In genomic region chr16:31426496-31427126, GRCm38 (mm10) we compare ENCODE assay signal across 26 mouse cellular contexts. TPM values are rescaled to one million over a fixed set of nuclear protein-coding genes. Genes with fewer than 3 reads are reported as not detected.
DNase-seq lines count a peak whose midpoint lies in the region; ATAC-seq and TF ChIP-seq lines count a peak whose summit lies in the region.
"Had no signal": no experiment of that assay in that cellular context is flagged by ENCODE, and none has a peak within 500 bp of the region (broad histone marks: within the 10 kb centered on the region; RNA-seq: fewer than 3 reads in every experiment).

No protein-coding gene starts in this region.

- 92% methylated on average over 6 of the region's 6 CpGs for whole genome bisulfite sequencing in cerebellum, adult 2 months
- 32% methylated on average over 6 of the region's 6 CpGs for WGBS in liver, embryonic 12.5 days (ENCODE audit: insufficient replicate concordance)
- 48% methylated on average over 6 of the region's 6 CpGs for WGBS in liver, postnatal 0 days (ENCODE audit: insufficient replicate concordance)
- 88% methylated on average over 6 of the region's 6 CpGs for WGBS in forebrain, embryonic 11.5 days

- H3K9ac ChIP-seq in liver, embryonic 12.5 days = no peak overlapping the region
- no peak overlapping the region for H3K9ac ChIP-seq in liver, postnatal 0 days (replicated peaks)
- H3K9ac ChIP-seq in forebrain, embryonic 11.5 days (ENCODE audit: low read length) = no peak overlapping the region
- H3K9ac ChIP-seq: forebrain, embryonic 15.5 days; heart, embryonic 13.5 days; intestine, embryonic 15.5 days; limb, embryonic 13.5 days; midbrain, embryonic 12.5 days; neural tube, embryonic 12.5 days had no signal

- peak; percentile 67 for ATAC-seq in liver, embryonic 12.5 days
- no peak for ATAC-seq in liver, postnatal 0 days
- ATAC-seq in forebrain, embryonic 11.5 days (replicated peaks; ENCODE audit: low FRiP score) = no peak
- ATAC-seq: forebrain, embryonic 15.5 days; hindbrain, postnatal 0 days; intestine, embryonic 15.5 days had no signal

- peaks cover 3% of the 10 kb centered on the region; the same call in 1 of the 2 replicates for H3K4me1 ChIP-seq in cerebellum, adult 2 months (ENCODE audit: control insufficient read depth, insufficient read depth, low read length)
- peaks cover 58% of the 10 kb centered on the region for H3K4me1 ChIP-seq in liver, embryonic 12.5 days
- peaks cover 28% of the 10 kb centered on the region for H3K4me1 ChIP-seq in liver, postnatal 0 days (ENCODE audit: insufficient read depth)
- peaks cover 2% of the 10 kb centered on the region; the same call in 1 of the 2 replicates for H3K4me1 ChIP-seq in forebrain, embryonic 11.5 days (replicated peaks; ENCODE audit: control insufficient read depth, insufficient read depth, low read length)

- no peak for TF ChIP-seq CTCF in cerebellum, adult 2 months (IDR thresholded peaks at IDR 0.05; ENCODE audit: borderline replicate concordance, insufficient read depth, low read depth, low read length)
- no peak for TF ChIP-seq CTCF in liver, postnatal 0 days (IDR thresholded peaks at IDR 0.05; ENCODE audit: low read depth)

- intact Hi-C loops in heart, postnatal 10 days (cut with DNase I) = no loop called here

- no peaks in the 10 kb centered on the region for H3K9me3 ChIP-seq in liver, embryonic 12.5 days (replicated peaks)
- H3K9me3 ChIP-seq in liver, postnatal 0 days (ENCODE audit: low read length) = no peaks in the 10 kb centered on the region
- no peaks in the 10 kb centered on the region for H3K9me3 ChIP-seq in forebrain, embryonic 11.5 days (ENCODE audit: control insufficient read depth, low read length)
- H3K9me3 ChIP-seq: forebrain, embryonic 15.5 days; heart, embryonic 13.5 days; intestine, embryonic 15.5 days; limb, embryonic 13.5 days; midbrain, embryonic 12.5 days; neural tube, embryonic 12.5 days had no signal

- no peak overlapping the region for H3K4me3 ChIP-seq in cerebellum, adult 2 months (replicated peaks; ENCODE audit: insufficient read depth, low read depth, low read length)
- no peak overlapping the region for H3K4me3 ChIP-seq in liver, embryonic 12.5 days
- H3K4me3 ChIP-seq in liver, postnatal 0 days (ENCODE audit: low read depth, low read length) = no peak overlapping the region
- no peak overlapping the region for H3K4me3 ChIP-seq in forebrain, embryonic 11.5 days (ENCODE audit: low read depth, low read length)
- H3K4me3 ChIP-seq: forebrain, embryonic 15.5 days; heart, embryonic 13.5 days; intestine, embryonic 15.5 days; layer of hippocampus, adult 2 months; left cerebral cortex, adult 2 months; limb, embryonic 13.5 days; midbrain, embryonic 12.5 days; myocyte; neural tube, embryonic 12.5 days had no signal

- no peak overlapping the region for H3K27ac ChIP-seq in cerebellum, adult 2 months (ENCODE audit: insufficient read depth, low read length)
- no peak overlapping the region for H3K27ac ChIP-seq in liver, embryonic 12.5 days
- no peak overlapping the region for H3K27ac ChIP-seq in liver, postnatal 0 days (ENCODE audit: low read depth)
- H3K27ac ChIP-seq in forebrain, embryonic 11.5 days (ENCODE audit: low read depth, low read length) = no peak overlapping the region
- H3K27ac ChIP-seq: forebrain, embryonic 15.5 days; heart, embryonic 13.5 days; hindbrain, postnatal 0 days; intestine, embryonic 15.5 days; layer of hippocampus, adult 2 months; left cerebral cortex, adult 2 months; limb, embryonic 13.5 days; midbrain, embryonic 12.5 days; neural tube, embryonic 12.5 days had no signal

- H3K4me2 ChIP-seq in liver, embryonic 12.5 days = peak overlapping the region; percentile 33
- H3K4me2 ChIP-seq in liver, postnatal 0 days (ENCODE audit: low read depth, low read length) = no peak overlapping the region
- H3K4me2 ChIP-seq in forebrain, embryonic 11.5 days (ENCODE audit: low read depth, low read length, severe bottlenecking) = no peak overlapping the region
- H3K4me2 ChIP-seq: forebrain, embryonic 15.5 days; heart, embryonic 13.5 days; intestine, embryonic 15.5 days; limb, embryonic 13.5 days; midbrain, embryonic 12.5 days; neural tube, embryonic 12.5 days had no signal

- no peaks in the 10 kb centered on the region for H3K36me3 ChIP-seq in liver, embryonic 12.5 days
- H3K36me3 ChIP-seq in liver, postnatal 0 days (replicated peaks; ENCODE audit: insufficient read depth, low read length) = no peaks in the 10 kb centered on the region
- H3K36me3 ChIP-seq in forebrain, embryonic 11.5 days (ENCODE audit: control insufficient read depth, insufficient read depth, low read length) = no peaks in the 10 kb centered on the region
- H3K36me3 ChIP-seq: forebrain, embryonic 15.5 days; heart, embryonic 13.5 days; intestine, embryonic 15.5 days; limb, embryonic 13.5 days; midbrain, embryonic 12.5 days; neural tube, embryonic 12.5 days had no signal

- peak; percentile 55 for TF ChIP-seq EP300 in liver, postnatal 0 days (IDR thresholded peaks at IDR 0.05; ENCODE audit: low read depth)

- H3K27me3 ChIP-seq in cerebellum, adult 2 months (ENCODE audit: control insufficient read depth, insufficient read depth, low read length) = no peaks in the 10 kb centered on the region
- H3K27me3 ChIP-seq in liver, embryonic 12.5 days (replicated peaks) = peaks cover 43% of the 10 kb centered on the region
- H3K27me3 ChIP-seq in liver, postnatal 0 days (ENCODE audit: insufficient read depth, low read length) = peaks cover 10% of the 10 kb centered on the region
- H3K27me3 ChIP-seq in forebrain, embryonic 11.5 days (ENCODE audit: control insufficient read depth, insufficient read depth, low read length) = peaks cover 18% of the 10 kb centered on the region
- H3K27me3 ChIP-seq: intestine, embryonic 15.5 days had no signal

- peak; percentile 26 for DNase-seq in cerebellum, adult 11-12 months
- no peak for DNase-seq in cerebellum, adult 2 months
- peak; percentile 65 for DNase-seq in MEL-GATA-1-ER (ENCODE audit: extremely low read depth, low read depth)
- DNase-seq in liver, postnatal 0 days = no peak
- no peak for DNase-seq in heart, postnatal 10 days
- DNase-seq in embryo, embryonic 11 days = no peak
- no peak for DNase-seq in forebrain, embryonic 11.5 days (ENCODE audit: low spot score)
- DNase-seq: adrenal gland, postnatal 25 days; cerebellum, postnatal 25 days; heart, postnatal 14 days; kidney, adult 2 months; kidney, postnatal 36 days; lung, adult 2 months; lung, postnatal 10 days; thymus, postnatal 4 days had no signal

- TF ChIP-seq POLR2A in cerebellum, adult 2 months (IDR thresholded peaks at IDR 0.05; ENCODE audit: borderline replicate concordance, insufficient read depth, low read length) = no peak

RNA-seq across cellular contexts. Expression of gene Bdh1, which starts 4.5 kb away (rescaled TPM):
- polyA plus RNA-seq in cerebellum, adult 2 months (2012; rRNA removed) = 186 and 197 TPM in 2 replicates
- polyA plus RNA-seq in liver, embryonic 12.5 days (2016; fragmentation: Nextera tagmentation; extraction: Ambion mirVana) = 45.8 and 46.6 TPM in 2 replicates
- polyA plus RNA-seq in liver, postnatal 0 days (2015; fragmentation: Nextera tagmentation; extraction: Ambion mirVana) = 208 and 246 TPM in 2 replicates
- under 1 TPM; 0.77 TPM for total RNA-seq in heart, postnatal 10 days (2021)
- 30.0 and 35.9 TPM in 2 replicates for polyA plus RNA-seq in forebrain, embryonic 11.5 days (2014; fragmentation: Nextera tagmentation; extraction: Ambion mirVana)

Comparison
In these comparisons a context has a peak if more than half of its experiments do, and no peak if none do; other contexts are left out.
1. DNase-seq: peak in cerebellum, adult 11-12 months (single experiment) and MEL-GATA-1-ER (single experiment); none in cerebellum, adult 2 months (0 of 2), liver, postnatal 0 days (single experiment), heart, postnatal 10 days (0 of 2), embryo, embryonic 11 days (single experiment) and forebrain, embryonic 11.5 days (single experiment).